Mouse (Mus musculus): ENCODE results near the gene Ccm2.
"Not testable (repeated sequence)": the region's sequence is repeated elsewhere in the genome, so short reads cannot be mapped to it uniquely, and the experiment has no call there.

Ccm2 gene

DNA sequence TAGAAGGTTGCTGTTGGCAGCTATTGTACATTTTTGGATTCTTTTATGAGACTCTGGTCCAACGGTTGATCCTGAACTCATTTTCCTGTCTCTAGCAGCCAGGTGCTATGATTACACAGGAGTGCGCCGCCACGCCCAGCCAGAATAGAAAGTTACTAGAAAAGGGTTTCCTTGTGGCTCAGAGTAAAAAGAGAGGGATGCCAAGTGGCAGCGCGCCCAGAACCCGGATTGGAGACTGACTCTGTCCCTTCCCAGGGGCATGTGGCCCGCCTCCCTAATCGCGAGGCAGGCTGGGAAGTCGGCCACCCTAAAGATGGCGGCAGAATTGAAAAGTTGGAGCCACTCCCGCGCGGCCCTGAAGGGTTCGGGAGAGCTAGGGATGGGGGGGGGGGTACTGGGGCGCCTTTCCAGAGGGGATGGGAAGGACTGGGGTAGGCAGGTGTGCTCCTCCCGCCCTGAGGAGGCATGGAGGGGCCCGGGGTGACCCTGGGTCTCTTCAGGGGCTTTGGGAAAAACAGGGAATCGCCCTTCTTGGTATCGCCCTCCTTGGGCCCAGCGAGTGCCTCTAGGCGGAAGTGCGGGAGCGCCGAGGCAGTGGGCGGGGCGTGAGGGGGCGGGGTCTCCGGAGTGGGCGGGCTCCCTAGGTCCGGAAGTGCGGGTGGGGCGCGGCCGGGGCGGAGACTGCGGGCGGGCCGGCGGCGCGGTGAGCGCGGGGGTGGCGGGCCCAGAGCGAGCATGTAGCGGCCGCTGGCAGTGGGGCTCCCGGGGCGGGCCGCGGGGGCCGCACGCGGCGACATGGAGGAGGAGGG, at the start of gene Ccm2:
TSS of gene Ccm2 (plus strand) at position 683 of the 809 bp plus-strand sequence.
- DNase-seq (ENCODE audit: low read depth, low spot score) = peak; percentile 98

DNA sequence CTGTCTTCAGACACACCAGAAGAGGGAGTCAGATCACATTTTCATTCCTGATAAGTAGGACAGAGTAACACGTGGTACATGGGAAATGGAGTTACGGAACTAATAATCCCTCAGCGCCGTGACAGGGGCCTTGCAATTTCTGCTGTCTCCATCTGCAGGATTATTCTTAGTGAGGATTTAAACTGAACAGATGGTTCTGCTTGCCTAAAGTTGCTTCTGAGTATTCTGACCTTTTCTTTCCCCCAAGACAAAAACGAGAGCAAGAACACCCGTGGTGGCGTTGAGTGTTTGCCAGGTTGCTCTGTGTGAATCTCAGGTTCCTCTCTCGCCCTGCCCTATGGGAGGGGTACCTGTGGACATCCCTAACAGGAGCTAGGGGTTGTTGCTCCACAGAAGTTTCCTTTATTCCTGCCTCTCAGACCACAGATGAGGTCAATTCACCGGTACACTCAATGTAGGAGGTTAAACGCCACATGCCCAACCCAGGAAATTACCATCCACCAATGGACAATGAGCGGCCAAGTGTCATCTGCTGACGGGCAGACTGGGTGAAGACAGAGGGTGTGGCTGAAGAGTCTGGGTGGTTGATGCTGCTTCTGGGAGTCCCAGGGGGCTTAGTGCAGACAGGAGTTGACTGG, 49.3 kb upstream of the Ccm2 start:
- peak; percentile 81 for DNase-seq (ENCODE audit: low read depth, low spot score)

DNA sequence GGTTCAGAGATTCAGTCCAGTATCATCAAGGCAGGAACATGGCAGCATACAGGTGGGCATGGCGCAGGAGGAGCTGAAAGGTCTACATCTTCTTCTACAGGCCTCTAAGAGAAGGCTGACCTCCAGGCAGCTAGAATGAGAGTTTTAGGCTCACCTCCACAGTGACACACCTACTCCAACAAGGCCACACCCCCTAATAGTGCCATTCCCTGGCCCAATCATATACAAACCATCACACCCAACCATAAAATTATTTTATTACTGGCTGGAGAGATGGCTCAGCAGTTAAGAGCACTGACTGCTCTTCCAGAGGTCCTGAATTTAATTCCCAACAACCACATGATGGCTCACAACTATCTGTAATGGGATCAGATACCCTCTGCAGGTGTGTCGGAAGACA, 44.2 kb upstream of the Ccm2 start:
- DNase-seq (ENCODE audit: low read depth, low spot score) = no peak

DNA sequence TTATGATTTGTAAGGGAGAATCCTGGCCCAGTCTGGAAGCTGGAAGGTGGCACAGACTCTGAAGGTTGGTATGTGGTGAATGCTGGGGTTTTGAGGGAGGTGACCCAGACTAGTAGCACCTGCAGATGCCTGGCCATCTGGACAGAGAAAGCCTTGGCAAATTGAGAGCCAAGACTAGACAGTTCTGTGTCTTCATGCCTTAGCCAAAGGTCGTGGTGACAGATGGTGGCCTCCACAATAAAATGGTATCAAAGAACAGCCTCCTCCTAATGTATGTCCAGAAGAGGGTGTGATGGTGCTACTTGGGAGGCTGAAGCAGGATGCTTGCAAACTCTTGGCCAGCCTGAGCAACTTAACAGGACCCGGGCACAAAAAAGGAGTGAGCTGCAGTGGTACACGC, 42.5 kb upstream of the Ccm2 start:
- DNase-seq (ENCODE audit: low read depth, low spot score) = peak; percentile 94

DNA sequence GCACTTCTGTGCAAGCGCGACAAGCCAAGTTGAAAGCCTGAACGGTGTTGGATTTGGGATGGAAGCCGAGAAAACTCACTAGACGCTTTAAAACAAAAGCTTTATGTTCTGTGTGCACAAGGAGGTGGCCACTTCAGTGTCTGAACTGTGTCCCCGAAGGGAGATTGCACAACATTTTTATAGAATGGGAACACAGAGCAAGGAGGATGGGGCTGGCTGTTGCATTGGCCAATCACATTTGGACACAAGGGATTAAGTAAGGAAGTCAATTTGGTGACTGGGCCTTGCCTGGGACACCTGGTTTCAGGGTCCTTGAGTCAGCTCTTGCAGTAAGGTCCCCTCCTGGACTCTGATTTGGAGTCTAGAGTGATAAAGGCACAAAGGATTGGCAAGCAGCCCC, 42.0 kb upstream of the Ccm2 start:
- DNase-seq (ENCODE audit: low read depth, low spot score) = no peak

DNA sequence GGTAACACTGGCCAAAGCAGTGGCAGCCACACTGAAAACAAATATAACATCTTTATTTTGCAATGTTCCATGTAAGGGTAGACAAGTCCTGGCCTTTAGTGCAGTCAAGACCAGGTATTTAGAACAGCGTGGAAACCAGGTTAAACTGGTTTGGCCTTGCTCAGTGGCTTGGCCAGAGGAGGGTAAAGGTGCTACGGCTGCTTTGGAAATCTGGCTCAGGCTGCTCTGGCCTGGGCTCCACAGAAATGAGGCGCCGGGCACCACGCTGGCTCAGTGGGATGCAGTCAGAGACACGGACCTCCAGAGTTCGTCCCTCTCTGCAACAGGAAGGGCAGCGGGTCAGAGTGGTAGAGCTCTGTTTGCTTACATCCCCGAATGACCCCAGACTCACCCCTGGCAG, 40.2 kb upstream of the Ccm2 start:
- DNase-seq (ENCODE audit: low read depth, low spot score) = no peak

DNA sequence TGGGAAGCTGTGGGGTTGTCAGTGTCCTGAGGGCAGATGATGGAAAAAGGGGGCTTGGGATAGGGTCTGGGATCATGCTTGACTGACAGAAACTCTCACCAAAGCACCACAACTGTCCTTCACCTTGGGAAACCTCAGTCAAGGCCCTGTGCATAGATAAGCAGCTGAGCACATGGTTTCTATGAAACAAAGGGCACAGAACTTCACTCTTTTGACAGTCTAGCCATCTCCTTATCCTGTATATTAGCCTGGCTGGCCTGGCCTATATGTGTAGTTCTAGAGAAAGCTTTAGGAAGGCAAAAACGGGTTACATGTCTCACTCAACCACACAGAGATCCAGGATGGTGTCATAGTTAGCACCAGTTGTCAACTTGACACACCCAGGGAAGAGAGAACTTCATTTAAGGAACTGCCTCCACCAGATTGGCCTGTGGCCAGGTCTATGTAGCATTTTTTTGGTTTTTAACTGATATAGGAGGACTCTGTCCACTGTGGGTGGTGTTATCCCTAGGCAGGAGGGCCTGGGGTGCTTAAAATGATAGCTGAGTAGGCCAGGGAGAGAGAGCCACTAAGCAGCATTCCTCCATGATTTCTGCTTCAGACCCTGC, 38.3 kb upstream of the Ccm2 start:
- DNase-seq (ENCODE audit: low read depth, low spot score) = no peak

DNA sequence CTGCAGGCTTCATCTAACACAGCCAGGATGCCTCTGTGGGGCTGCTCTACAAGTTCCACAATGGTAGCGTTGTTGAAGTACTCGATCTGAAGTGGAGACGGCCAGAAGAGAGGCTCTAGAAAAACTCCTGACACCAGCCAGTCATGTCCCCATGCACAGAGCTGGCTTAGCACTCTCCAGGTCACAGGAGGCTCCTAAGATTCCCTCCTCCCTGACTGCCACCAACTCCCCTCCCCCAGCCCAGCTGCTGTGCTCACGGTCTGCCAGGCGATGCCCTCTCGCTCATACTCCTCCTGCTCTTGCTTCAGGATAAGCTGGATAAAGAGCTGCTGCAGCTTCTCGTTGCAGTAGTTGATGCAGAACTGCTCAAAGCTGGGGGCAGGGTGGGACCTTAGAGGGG, 31.9 kb upstream of the Ccm2 start:
- peak; percentile 54 for DNase-seq (ENCODE audit: low read depth, low spot score)

DNA sequence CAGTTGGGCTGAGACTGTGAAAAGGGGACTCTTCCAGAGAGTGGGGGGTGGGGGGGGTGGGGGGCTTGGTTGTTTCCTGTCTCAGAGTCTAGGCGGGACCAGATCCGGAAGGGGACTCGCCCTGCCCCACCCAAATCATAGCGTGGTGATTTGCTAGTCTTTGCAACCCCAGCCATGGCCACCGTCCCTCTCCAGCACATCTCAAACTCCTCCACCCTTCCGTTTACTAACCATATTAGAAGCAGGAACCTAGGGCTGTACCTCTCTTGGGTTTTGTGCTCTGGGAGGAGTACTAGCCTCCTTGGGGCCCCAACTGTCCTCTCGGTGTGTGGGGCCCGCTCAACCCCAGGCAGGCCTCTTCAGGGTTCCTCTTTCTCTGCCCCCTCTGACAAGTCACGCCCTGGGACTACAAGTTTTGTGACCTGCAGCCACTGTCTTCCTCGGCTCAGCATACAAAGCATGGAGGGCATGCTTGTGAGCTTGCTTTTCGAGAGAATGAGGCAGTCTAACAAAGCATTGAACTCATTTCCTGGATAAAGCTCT, 27.1 kb upstream of the Ccm2 start:
- DNase-seq (ENCODE audit: low read depth, low spot score) = no peak

DNA sequence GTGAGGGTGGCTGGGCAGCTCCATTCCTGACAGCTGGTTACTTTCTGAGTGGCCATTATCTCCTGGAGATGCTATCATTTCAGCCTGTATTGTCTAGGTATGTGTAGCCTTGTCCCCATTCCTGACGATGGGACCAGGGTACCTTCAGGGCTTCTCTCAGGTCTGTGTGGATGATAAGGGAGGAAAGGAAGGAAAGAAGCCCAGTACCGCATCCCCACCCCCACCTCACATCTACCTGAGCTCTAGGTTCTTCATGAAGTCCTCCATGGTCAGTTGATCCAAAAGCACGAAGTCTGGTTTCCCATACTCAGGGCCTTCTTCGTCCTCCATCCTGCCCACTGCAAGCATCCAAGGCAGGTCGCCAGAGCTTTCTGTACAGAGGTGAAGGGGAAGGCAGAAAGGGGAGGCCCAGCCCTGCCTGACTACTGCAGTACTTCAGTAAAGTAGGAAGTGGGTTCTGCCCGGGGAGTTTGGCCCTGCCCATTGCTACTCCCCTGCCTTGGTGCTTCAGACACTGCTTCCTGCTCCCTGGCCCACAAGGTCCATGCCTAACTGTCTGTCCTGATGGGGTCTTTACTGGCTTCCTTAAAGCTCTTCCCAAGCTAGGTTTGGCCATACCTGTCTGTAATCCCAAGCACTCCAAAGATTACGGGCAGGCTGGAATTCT, 26.0 kb upstream of the Ccm2 start, which contains the start of gene Myo1g:
TSS of gene Myo1g (minus strand) at position 459 of the 667 bp plus-strand sequence.
- DNase-seq (ENCODE audit: low read depth, low spot score) = peak; percentile 14

DNA sequence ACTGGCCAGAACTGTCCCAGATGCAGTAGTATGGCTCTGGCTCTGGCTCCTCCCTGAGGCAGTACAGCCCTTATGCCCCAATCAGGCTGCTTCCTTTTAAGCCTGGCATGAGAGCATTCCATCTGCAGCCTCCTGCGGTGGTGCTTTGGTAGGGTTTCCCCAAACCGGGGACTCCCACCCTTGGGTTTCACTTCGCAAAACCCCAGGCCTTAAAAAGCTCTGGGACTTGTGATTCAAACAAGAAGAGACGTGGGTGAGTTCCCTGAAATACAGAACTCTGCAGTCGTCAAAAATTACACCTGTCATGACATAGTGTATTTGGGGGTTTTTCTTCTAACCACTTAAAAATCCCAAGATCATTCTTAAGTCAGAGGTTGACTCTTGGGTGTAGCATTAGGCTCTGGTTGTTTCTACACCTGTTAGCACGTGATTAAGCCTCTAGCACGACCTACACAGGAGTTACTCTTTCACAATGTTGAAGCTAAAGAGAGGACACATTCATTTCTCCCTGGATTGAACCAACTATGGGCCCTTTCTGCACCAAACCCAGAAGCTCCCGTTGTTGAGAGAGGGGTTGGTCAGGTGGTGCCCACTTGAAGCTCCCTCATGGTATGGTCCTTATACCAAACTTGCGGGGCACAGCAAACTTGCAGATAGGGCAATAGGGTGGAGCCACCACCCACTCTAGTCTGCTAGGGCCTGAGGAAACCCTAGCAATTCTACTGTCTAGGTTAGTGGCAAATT, 23.7 kb upstream of the Ccm2 start:
- no peak for DNase-seq (ENCODE audit: low read depth, low spot score)

DNA sequence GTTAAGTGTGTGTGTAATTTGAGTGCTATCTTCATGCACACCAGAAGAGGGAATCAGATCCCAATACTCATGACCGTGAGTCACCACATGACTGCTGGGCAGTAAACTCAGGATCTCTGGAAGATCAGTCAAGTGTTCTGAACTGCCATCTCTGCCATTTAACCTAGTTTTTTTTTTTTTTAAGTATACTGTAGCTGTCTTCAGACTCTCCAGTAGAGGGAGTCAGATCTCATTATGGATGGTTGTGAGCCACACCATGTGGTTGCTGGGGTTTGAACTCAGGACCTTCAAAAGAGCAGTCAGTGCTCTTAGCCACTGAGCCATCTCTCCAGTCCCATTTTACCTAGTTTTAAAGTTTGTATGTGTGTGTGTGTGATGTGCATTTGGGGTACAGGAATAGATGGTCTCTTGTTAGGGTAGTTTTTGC, 23.0 kb upstream of the Ccm2 start:
- DNase-seq (ENCODE audit: low read depth, low spot score) = no peak

DNA sequence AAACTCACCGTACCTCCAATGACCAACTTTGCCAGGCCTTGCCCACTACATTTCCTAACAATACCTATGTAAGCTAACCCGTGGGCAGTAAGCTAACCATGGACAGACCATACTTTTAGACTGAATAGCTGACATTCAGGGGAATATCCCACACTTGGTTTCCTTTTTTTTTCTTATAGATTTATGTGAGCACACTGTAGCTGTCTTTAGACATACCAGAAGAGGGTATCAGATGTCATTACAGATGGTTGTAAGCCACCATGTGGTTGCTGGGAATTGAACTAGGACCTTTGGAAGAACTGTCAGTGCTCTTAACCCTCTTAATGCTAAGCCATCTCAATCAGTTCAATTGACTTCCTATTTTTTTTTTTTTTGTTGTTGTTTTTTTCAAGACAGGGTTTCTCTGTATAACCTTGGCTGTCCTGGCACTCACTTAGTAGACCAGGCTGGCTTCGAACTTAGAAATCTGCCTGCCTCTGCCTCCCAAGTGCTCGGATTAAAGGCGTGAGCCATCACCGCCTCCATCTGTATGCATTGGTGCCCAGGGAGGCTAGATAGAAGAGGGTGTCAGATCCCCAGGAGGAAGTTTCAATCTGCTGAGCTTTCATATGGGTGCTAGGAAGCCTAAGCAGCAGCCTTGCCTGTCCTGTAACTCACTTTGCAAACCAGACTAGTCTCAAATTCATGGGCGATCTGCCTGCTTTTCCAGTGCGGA, 22.4 kb upstream of the Ccm2 start:
- no peak for DNase-seq (ENCODE audit: low read depth, low spot score)

DNA sequence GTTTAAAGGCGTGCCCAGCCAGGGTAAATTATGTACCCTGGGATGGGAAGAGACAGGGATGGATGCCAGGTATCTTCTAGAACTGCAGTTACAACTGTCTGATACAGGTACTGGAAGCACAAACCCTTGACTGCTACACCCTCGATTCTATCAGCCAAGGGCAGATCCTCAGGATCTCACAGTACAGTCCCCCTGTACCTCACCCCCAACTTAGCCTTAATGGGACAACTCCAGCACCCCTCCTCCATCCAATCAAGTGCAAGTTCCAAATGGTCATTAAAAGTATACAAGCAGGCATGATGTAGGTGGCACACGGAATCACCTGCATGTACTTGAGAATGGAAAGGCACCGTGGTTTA, 21.8 kb upstream of the Ccm2 start:
- no peak for DNase-seq (ENCODE audit: low read depth, low spot score)

DNA sequence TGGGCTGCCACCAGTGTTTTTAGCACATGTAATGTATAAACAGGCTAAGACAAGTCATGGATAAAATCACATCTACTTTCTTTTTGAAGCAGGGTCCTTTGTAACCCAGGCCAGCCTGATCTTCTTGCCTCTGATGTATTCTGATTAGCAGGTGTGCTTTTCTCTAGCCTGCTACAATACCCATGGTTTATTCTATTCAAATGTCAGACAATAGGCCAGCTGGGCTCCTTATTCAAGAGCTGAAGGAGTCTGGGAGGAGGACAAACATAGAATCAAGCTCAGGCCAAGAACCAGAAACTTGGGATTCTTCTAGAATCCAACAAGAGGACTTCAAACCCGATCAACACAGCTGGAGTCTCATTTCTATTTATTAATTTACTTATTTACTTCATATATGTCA, 21.4 kb upstream of the Ccm2 start:
- DNase-seq (ENCODE audit: low read depth, low spot score) = no peak

DNA sequence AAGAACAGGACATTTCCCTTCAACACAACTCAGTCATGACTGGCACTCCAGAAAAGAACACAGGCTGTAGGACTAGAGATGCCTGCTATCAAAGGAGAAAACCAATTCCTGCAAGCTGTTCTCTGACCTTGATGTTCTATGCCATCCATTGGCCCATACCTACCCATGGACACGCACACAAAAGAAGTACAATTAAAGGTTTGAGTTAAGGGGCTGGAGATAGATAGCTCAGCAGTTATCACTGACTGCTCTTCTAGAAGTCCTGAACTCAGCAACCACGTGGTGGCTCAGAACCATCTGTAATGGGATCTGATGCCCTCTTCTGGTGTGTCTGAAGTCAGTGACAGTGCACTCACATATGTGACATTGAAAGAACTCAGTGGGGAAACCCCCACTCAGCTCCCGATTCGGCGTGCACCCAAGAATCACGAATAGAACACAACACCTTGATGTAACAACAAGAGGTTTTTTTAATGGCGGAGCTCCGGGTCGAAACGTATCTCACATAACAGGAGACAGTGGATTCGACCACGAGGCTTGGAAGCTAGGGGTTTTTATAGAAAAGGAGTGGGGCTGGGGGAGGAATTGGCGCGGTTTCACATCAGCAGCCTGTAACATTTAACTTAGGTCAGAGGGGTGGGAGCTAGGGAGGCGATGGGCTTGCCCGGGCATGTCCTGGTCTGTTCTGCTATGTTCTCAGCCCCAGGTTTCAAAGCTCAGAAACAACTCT, 20.0 kb upstream of the Ccm2 start:
- not testable (repeated sequence) for DNase-seq (ENCODE audit: low read depth, low spot score)

DNA sequence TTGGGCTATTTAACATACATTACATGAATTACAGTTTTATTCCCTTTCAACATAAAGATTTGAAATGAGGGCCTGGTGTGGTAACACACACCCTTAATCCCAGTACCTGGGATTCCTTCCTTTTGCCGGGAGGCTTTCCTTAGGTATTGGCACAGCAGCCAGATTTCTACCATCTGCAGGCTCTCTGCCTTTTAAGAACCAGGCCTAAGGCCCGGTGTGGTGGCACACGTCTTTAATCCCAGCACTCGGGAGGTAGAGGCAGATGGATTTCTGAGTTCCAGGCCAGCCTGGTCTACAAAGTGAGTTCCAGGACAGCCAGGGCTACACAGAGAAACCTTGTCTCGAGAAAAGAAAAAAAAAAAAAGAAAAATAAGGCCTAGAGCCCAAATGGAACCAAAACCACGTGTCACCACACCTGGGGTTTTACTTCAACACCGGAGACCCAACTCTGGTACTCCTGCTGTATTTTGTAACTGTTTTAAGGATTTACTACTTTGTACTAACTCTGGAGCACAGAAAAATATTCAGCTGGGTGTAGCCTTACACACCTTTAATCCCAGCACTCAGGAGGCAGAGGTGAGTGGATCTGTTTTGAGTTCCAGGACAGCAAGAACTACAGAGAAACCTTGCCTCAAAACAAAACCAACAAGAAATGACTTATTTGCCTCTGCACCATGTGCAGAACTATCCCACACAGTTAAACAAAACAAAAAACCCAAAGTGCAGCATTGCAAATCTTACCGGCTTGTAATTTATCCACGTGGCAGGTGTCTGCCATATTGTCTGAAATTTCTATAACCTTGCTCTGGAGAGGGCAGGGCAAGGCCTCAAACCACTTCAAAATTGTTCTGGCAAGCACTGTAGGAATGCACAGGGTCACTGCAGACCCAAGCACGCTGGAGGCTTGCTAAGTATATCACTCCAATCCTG, 19.2 kb upstream of the Ccm2 start:
- DNase-seq (ENCODE audit: low read depth, low spot score) = no peak

DNA sequence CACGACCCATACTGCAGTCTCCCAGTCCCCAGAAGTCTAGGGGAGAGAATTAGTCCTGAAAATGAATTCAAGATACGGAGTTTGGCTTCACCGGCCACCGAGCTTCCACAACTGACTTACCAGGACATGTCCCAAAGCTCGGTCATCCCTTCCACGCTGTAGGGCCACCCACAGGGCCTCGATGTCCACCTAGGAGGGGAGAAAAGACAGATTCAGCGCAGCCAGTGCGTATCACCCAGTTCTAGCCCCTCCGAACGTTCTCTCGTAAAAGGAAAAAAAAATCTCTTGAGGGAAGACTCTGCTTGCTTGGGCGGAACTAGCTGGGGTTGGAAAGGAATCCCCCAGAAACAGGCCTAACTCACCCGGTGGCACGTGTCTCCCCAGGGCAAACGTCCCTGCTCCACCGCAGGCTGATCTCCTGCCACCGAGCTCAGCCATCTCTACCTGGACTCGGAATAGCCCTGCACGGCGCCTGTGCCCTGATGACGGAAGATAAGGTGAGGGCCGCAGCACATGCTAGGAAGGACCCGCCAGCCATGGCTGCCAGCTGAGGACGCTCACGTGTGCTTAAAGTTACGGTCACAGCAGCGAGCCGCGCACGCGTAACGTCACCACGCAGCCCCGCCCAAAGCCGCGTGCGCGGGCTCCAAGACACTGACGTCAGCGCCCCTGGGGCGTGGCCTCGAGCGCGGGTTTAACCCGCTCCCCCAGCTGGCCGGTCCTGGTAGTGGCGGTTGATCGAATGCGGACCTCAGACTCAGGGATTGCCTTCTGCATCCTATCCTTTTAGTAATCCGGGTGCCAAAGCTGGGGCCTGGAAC, 18.3 kb upstream of the Ccm2 start:
- DNase-seq (ENCODE audit: low read depth, low spot score) = peak; percentile 99
